Comparison of ENCODE assay signal across 8 mouse cellular contexts in the genomic region with DNA sequence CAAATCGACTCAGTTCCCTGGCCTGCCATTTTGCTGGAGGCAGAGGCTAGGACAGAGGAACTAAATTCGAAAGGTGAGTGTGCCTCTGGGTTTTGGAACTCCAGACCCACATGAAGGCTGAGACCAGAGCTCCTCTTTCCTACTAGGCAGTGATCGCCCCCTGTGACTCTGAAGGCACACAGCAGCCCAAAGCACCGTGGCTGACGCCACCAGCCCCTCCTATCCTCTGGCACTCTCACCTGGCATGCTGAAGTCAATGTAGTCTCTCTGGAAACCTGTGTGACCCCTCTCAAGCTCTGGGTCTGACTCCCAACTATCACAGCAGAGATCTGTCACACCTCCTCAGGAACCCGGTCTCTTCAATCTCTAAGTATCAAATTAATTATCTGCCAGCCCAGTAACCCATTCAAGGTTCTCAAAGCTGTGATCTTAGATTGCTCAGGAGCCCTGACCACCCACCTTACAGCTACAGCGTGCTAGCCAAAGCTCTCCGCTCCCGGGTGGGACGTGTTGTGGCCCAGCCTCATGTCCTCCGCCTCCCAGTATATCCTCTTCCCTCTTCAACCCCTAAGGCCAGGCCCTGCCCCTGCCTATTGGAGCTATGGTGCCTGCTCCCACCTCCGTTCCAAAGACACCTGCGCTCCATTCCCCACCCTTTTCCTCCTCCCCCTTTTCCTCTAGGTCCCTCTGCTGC. TPM values are rescaled to one million over a fixed set of nuclear protein-coding genes. Genes with fewer than 3 reads are reported as not detected.
DNase-seq lines count a peak whose midpoint lies in the region; ATAC-seq and TF ChIP-seq lines count a peak whose summit lies in the region.

No protein-coding gene starts in this region.

- H3K27ac ChIP-seq in kidney, embryonic 14.5 days (ENCODE audit: low read depth, low read length), result no peak overlapping the region
- no peak overlapping the region for H3K27ac ChIP-seq in cerebellum, adult 2 months (ENCODE audit: insufficient read depth, low read length)
- no peak overlapping the region for H3K27ac ChIP-seq in limb, embryonic 11.5 days (replicated peaks; ENCODE audit: low read depth, low read length)
- H3K27ac ChIP-seq in kidney, adult 2 months (ENCODE audit: insufficient read depth, low read depth, low read length), result no peak overlapping the region

- no peaks in the 10 kb centered on the region for H3K9me3 ChIP-seq in kidney, embryonic 14.5 days (ENCODE audit: control insufficient read depth, low read length)
- H3K9me3 ChIP-seq in limb, embryonic 11.5 days (ENCODE audit: control insufficient read depth, low read length), result no peaks in the 10 kb centered on the region

- H3K36me3 ChIP-seq in kidney, embryonic 14.5 days (ENCODE audit: control insufficient read depth, insufficient read depth, low read length), result no peaks in the 10 kb centered on the region
- no peaks in the 10 kb centered on the region for H3K36me3 ChIP-seq in limb, embryonic 11.5 days (ENCODE audit: control insufficient read depth, insufficient read depth, low read length)
- no peaks in the 10 kb centered on the region for H3K36me3 ChIP-seq in kidney, adult 2 months (ENCODE audit: control insufficient read depth, insufficient read depth, low read length)

- TF ChIP-seq POLR2A in cerebellum, adult 2 months (IDR thresholded peaks at IDR 0.05; ENCODE audit: borderline replicate concordance, insufficient read depth, low read length), result no peak
- no peak for TF ChIP-seq POLR2A in kidney, adult 2 months (IDR thresholded peaks at IDR 0.05; ENCODE audit: low read depth, low read length)

- no peaks in the 10 kb centered on the region for H3K4me1 ChIP-seq in kidney, embryonic 14.5 days (ENCODE audit: control insufficient read depth, insufficient read depth, low read length)
- H3K4me1 ChIP-seq in cerebellum, adult 2 months (ENCODE audit: control insufficient read depth, insufficient read depth, low read length), result 0 out of 2 replicates have a peak, but pooled peaks cover 3% of the 10 kb centered on the region
- H3K4me1 ChIP-seq in limb, embryonic 11.5 days (ENCODE audit: control insufficient read depth, insufficient read depth, low read length), result no peaks in the 10 kb centered on the region
- no peaks in the 10 kb centered on the region for H3K4me1 ChIP-seq in kidney, adult 2 months (ENCODE audit: control insufficient read depth, insufficient read depth, low read length)

- ATAC-seq in kidney, embryonic 14.5 days (ENCODE audit: low FRiP score, low TSS enrichment), result peak; percentile 80
- peak; percentile 55 for ATAC-seq in limb, embryonic 11.5 days (ENCODE audit: insufficient number of reproducible peaks, low FRiP score, low TSS enrichment, low read depth)
- ATAC-seq in activated CD4-positive, CD25-positive, alpha-beta regulatory T cell, adult 4 months, result no peak

- 6% methylated on average over 13 of the region's 13 CpGs for WGBS in kidney, embryonic 14.5 days
- WGBS in cerebellum, adult 2 months, result 5% methylated on average over 13 of the region's 13 CpGs
- WGBS in limb, embryonic 11.5 days, result 9% methylated on average over 13 of the region's 13 CpGs
- WGBS in kidney, adult 2 months, result 9% methylated on average over 13 of the region's 13 CpGs

- H3K27me3 ChIP-seq in kidney, embryonic 14.5 days (ENCODE audit: control insufficient read depth, insufficient read depth, low read length), result peaks cover 32% of the 10 kb centered on the region
- no peaks in the 10 kb centered on the region for H3K27me3 ChIP-seq in cerebellum, adult 2 months (ENCODE audit: control insufficient read depth, insufficient read depth, low read length)
- H3K27me3 ChIP-seq in limb, embryonic 11.5 days (ENCODE audit: control insufficient read depth, insufficient read depth, low read length), result peaks cover 44% of the 10 kb centered on the region
- no peaks in the 10 kb centered on the region; the same call in 1 of the 2 replicates for H3K27me3 ChIP-seq in kidney, adult 2 months (replicated peaks; ENCODE audit: control insufficient read depth, insufficient read depth, low read length)

- DNase-seq in kidney, postnatal 10 days, result no peak
- peak; percentile 41 to 49 for DNase-seq in cerebellum, adult 2 months
- peak; percentile 24 for DNase-seq in forelimb bud, embryonic 11.5 days (ENCODE audit: low read depth, low spot score)
- peak; percentile 23 for DNase-seq in limb, embryonic 11.5 days (ENCODE audit: low spot score)
- peak; percentile 18 for DNase-seq in right cerebral cortex, adult 18-20 months
- DNase-seq in kidney, adult 2 months, result no peak

- H3K4me3 ChIP-seq in kidney, embryonic 14.5 days (ENCODE audit: low read length), result peak overlapping the region; percentile 48
- peak overlapping the region; percentile 70 for H3K4me3 ChIP-seq in cerebellum, adult 2 months (replicated peaks; ENCODE audit: insufficient read depth, low read depth, low read length)
- H3K4me3 ChIP-seq in limb, embryonic 11.5 days (ENCODE audit: low read depth, low read length), result peak overlapping the region; percentile 57
- no peak overlapping the region for H3K4me3 ChIP-seq in kidney, adult 2 months (ENCODE audit: insufficient read depth, low read depth, low read length)

- TF ChIP-seq CTCF in cerebellum, adult 2 months (IDR thresholded peaks at IDR 0.05; ENCODE audit: borderline replicate concordance, insufficient read depth, low read depth, low read length), result peak; percentile 46; the same call in 1 of the 2 replicates
- TF ChIP-seq CTCF in kidney, adult 2 months (conservative IDR thresholded peaks at IDR 0.05; ENCODE audit: insufficient read depth, insufficient read length, low read depth, low read length), result no peak

- no peak overlapping the region for H3K9ac ChIP-seq in kidney, embryonic 14.5 days (ENCODE audit: low read depth, low read length)
- H3K9ac ChIP-seq in limb, embryonic 11.5 days (ENCODE audit: low read length), result no peak overlapping the region

- H3K4me2 ChIP-seq in kidney, embryonic 14.5 days (replicated peaks; ENCODE audit: low read depth, low read length), result peak overlapping the region; percentile 94
- peak overlapping the region; percentile 99 for H3K4me2 ChIP-seq in limb, embryonic 11.5 days (ENCODE audit: low read depth, severe bottlenecking)

RNA-seq across cellular contexts. Expression of a gene that starts 0.4 kb away (rescaled TPM):
- 0.08 and 0.19 TPM in 2 replicates for polyA plus RNA-seq in kidney, embryonic 14.5 days (2014; fragmentation: Nextera tagmentation; extraction: Ambion mirVana)
- 7.1 and 8.1 TPM in 2 replicates for polyA plus RNA-seq in cerebellum, adult 2 months (2012; rRNA removed)
- polyA plus RNA-seq in limb, embryonic 11.5 days (2014; fragmentation: Nextera tagmentation; extraction: Ambion mirVana), result 0.65 and 0.85 TPM in 2 replicates
- polyA plus RNA-seq in activated CD4-positive, CD25-positive, alpha-beta regulatory T cell, adult 4 months (2017; shearing (Covaris generic)), result not detected
- 0.07 and 0.11 TPM in 2 replicates for polyA plus RNA-seq in kidney, adult 2 months (2012; rRNA removed)

Comparison
In these comparisons a context has a peak if more than half of its experiments do, and no peak if none do; other contexts are left out.
1. DNase-seq: peak in cerebellum, adult 2 months (2 of 2), forelimb bud, embryonic 11.5 days (single experiment), limb, embryonic 11.5 days (single experiment) and right cerebral cortex, adult 18-20 months (single experiment); none in kidney, postnatal 10 days (single experiment) and kidney, adult 2 months (single experiment).